Mouse (Mus musculus) limb, embryonic 11.5 days (tissue): Measurements from ENCODE around the gene Nedd8. TPM values are rescaled to one million over a fixed set of nuclear protein-coding genes. Genes with fewer than 3 reads are reported as not detected.

ENCODE experiments used
- ATAC-seq: fragments of 200-750 bp; cut with Nextera tagmentation; 2 replicates; pipeline ENCODE4 v1.8.0; 2017; ENCODE audit warnings: low read depth; ENCODE audit not compliant: insufficient number of reproducible peaks, low FRiP score, low TSS enrichment
- DNase-seq: peaks from one replicate; pipeline ENCODE4 v3.0.0-alpha.2; 2015; ENCODE audit warnings: low spot score
- H3K27ac ChIP-seq: fragments of 300-500 bp; sonication (generic); replicated peaks from 2 replicates; pipeline ENCODE4 v1.5.1; 2014; ENCODE audit warnings: low read depth, mild to moderate bottlenecking, low read length
- H3K27me3 ChIP-seq: fragments of 300-500 bp; sonication (generic); 2 replicates; pipeline ENCODE4 v1.6.1; 2014; ENCODE audit warnings: mild to moderate bottlenecking, low read length, mixed read lengths; ENCODE audit not compliant: control insufficient read depth, insufficient read depth
- H3K36me3 ChIP-seq: fragments of 300-500 bp; sonication (generic); 2 replicates; pipeline ENCODE4 v1.6.1; 2014; ENCODE audit warnings: mild to moderate bottlenecking, low read length, moderate library complexity, mixed read lengths; ENCODE audit not compliant: control insufficient read depth, insufficient read depth
- H3K4me1 ChIP-seq: fragments of 300-500 bp; sonication (generic); 2 replicates; pipeline ENCODE4 v1.6.1; 2014; ENCODE audit warnings: low read length, mixed read lengths; ENCODE audit not compliant: control insufficient read depth, insufficient read depth
- H3K4me2 ChIP-seq: fragments of 300-500 bp; sonication (generic); 2 replicates; pipeline ENCODE4 v1.6.1; 2014; ENCODE audit warnings: low read depth, mild to moderate bottlenecking, moderate library complexity; ENCODE audit not compliant: severe bottlenecking
- H3K4me3 ChIP-seq: fragments of 300-500 bp; sonication (generic); 2 replicates; pipeline ENCODE4 v1.5.1; 2014; ENCODE audit warnings: low read depth, low read length
- H3K9ac ChIP-seq: fragments of 300-500 bp; sonication (generic); 2 replicates; pipeline ENCODE4 v1.6.1; 2014; ENCODE audit warnings: mild to moderate bottlenecking, low read length
- H3K9me3 ChIP-seq: fragments of 300-500 bp; sonication (generic); 2 replicates; pipeline ENCODE4 v1.6.1; 2016; ENCODE audit warnings: low read length; ENCODE audit not compliant: control insufficient read depth
- WGBS: fragments of 180-500 bp; shearing (Covaris S2); extraction: QIAGEN DNeasy Blood & Tissue Kit; methylation state at CpG from one replicate; pipeline ENCODE4 v1.1.7; 2014; 5-methylcytosine and 5-hydroxymethylcytosine counted together
- polyA plus RNA-seq: library from polyadenylated mRNA; unstranded; fragments of >200 nt; fragmentation: Nextera tagmentation; extraction: Ambion mirVana; gene quantifications from 2 replicates; pipeline ENCODE4 v1.2.1, GENCODE M21; 2014

The Nedd8 gene
- 619 and 660 TPM in 2 replicates for polyA plus RNA-seq

GRCm38 (mm10) chr14:55671833-55672740 is at the start of gene Nedd8, which contains the start of gene Gmpr2:
Nedd8 (minus strand) TSS chr14:55672124.
Gmpr2 (plus strand) TSS chr14:55671941.
- peaks cover 6% of the 10 kb centered on the region; the same call in 1 of the 2 replicates for H3K36me3 ChIP-seq
- 1% methylated on average over 38 of the region's 38 CpGs for WGBS
- peak within 1 kb of the TSS; percentile 60; the same call in 1 of the 2 replicates for H3K27ac ChIP-seq
- H3K4me3 ChIP-seq: peak within 1 kb of the TSS; percentile 83
- no peaks in the 10 kb centered on the region for H3K4me1 ChIP-seq
- peak; percentile 89 for DNase-seq
- no peaks in the 10 kb centered on the region for H3K27me3 ChIP-seq
- ATAC-seq: peak; percentile 96
- no peaks in the 10 kb centered on the region for H3K9me3 ChIP-seq
- H3K4me2 ChIP-seq: peak within 1 kb of the TSS; percentile 86
- H3K9ac ChIP-seq: peak within 1 kb of the TSS; percentile 72

- peak overlapping the region; percentile 73 for H3K4me3 ChIP-seq
- no peaks in the 10 kb centered on the region for H3K9me3 ChIP-seq
- WGBS: 78% methylated on average over 6 of the region's 6 CpGs
- H3K27ac ChIP-seq: no peak overlapping the region
- no peak for DNase-seq
- H3K27me3 ChIP-seq: no peaks in the 10 kb centered on the region
- no peaks in the 10 kb centered on the region for H3K36me3 ChIP-seq
- peak overlapping the region; percentile 66; the same call in 1 of the 2 replicates for H3K4me2 ChIP-seq
- H3K9ac ChIP-seq: no peak overlapping the region
- ATAC-seq: no peak
- peaks cover 6% of the 10 kb centered on the region; the same call in 1 of the 2 replicates for H3K4me1 ChIP-seq
These were observed 49.2 kb upstream of the Nedd8 start for GRCm38 (mm10) chr14:55721076-55721475.

GRCm38 (mm10) chr14:55720666-55721065 is 48.7 kb upstream of the Nedd8 start:
- Histone ChIP-seq H3K27ac (no peak overlapping the region), H3K4me2 (no peak overlapping the region), H3K27me3 (no peaks in the 10 kb centered on the region), H3K4me3 (no peak overlapping the region; the same call in 1 of the 2 replicates), H3K36me3 (no peaks in the 10 kb centered on the region), H3K9ac (no peak overlapping the region), H3K4me1 (peaks cover 6% of the 10 kb centered on the region; the same call in 1 of the 2 replicates), H3K9me3 (no peaks in the 10 kb centered on the region)
- ATAC-seq: no peak
- DNase-seq: no peak
- WGBS: 93% methylated on average over 12 of the region's 12 CpGs

- DNase-seq: no peak
- H3K9ac ChIP-seq: no peak overlapping the region
- 83% methylated on average over 6 of the region's 6 CpGs for WGBS
- H3K27ac ChIP-seq: no peak overlapping the region
- H3K4me3 ChIP-seq: no peak overlapping the region
- H3K36me3 ChIP-seq: no peaks in the 10 kb centered on the region
- no peaks in the 10 kb centered on the region for H3K27me3 ChIP-seq
- no peak overlapping the region for H3K4me2 ChIP-seq
- no peak for ATAC-seq
- H3K9me3 ChIP-seq: no peaks in the 10 kb centered on the region
- H3K4me1 ChIP-seq: peaks cover 6% of the 10 kb centered on the region; the same call in 1 of the 2 replicates
These were observed 47.8 kb upstream of the Nedd8 start for GRCm38 (mm10) chr14:55719737-55720136.

GRCm38 (mm10) chr14:55716884-55717283 is 45.0 kb upstream of the Nedd8 start:
- ATAC-seq (no peak), DNase-seq (no peak)
- Histone ChIP-seq H3K4me2 (no peak overlapping the region), H3K36me3 (no peaks in the 10 kb centered on the region), H3K27ac (no peak overlapping the region), H3K9me3 (no peaks in the 10 kb centered on the region), H3K4me3 (no peak overlapping the region), H3K4me1 (peaks cover 6% of the 10 kb centered on the region; the same call in 1 of the 2 replicates), H3K9ac (no peak overlapping the region), H3K27me3 (peaks cover 7% of the 10 kb centered on the region)
- 81% methylated on average over 8 of the region's 8 CpGs for WGBS

- H3K27ac ChIP-seq: no peak overlapping the region
- no peak for DNase-seq
- H3K9ac ChIP-seq: no peak overlapping the region
- H3K36me3 ChIP-seq: no peaks in the 10 kb centered on the region
- ATAC-seq: no peak
- H3K4me3 ChIP-seq: no peak overlapping the region
- H3K4me1 ChIP-seq: peaks cover 4% of the 10 kb centered on the region; the same call in 1 of the 2 replicates
- no peak overlapping the region for H3K4me2 ChIP-seq
- WGBS: 92% methylated on average over 6 of the region's 6 CpGs
- no peaks in the 10 kb centered on the region for H3K9me3 ChIP-seq
- H3K27me3 ChIP-seq: peaks cover 7% of the 10 kb centered on the region
These were observed 44.3 kb upstream of the Nedd8 start for GRCm38 (mm10) chr14:55716271-55716670.

- Histone ChIP-seq H3K4me2 (no peak overlapping the region), H3K4me3 (no peak overlapping the region), H3K4me1 (no peaks in the 10 kb centered on the region), H3K27me3 (peaks cover 7% of the 10 kb centered on the region), H3K36me3 (no peaks in the 10 kb centered on the region), H3K9ac (no peak overlapping the region), H3K27ac (no peak overlapping the region), H3K9me3 (no peaks in the 10 kb centered on the region)
- DNase-seq (no peak), ATAC-seq (no peak)
- WGBS: 37% methylated on average over 6 of the region's 6 CpGs
These were observed 43.0 kb upstream of the Nedd8 start for GRCm38 (mm10) chr14:55714893-55715292.

GRCm38 (mm10) chr14:55713729-55714122 is 41.8 kb upstream of the Nedd8 start, which contains the start of gene Tgm1:
Tgm1 (minus strand) TSS chr14:55713926.
- H3K9me3 ChIP-seq: no peaks in the 10 kb centered on the region
- DNase-seq (no peak), ATAC-seq (no peak)
- 12% methylated on average over 4 of the region's 4 CpGs for WGBS
- H3K36me3 ChIP-seq: no peaks in the 10 kb centered on the region
- no peak within 1 kb of the TSS for H3K27ac ChIP-seq
- H3K9ac ChIP-seq: no peak within 1 kb of the TSS
- no peaks in the 10 kb centered on the region for H3K4me1 ChIP-seq
- H3K4me2 ChIP-seq: peak within 1 kb of the TSS; percentile 18; the same call in 1 of the 2 replicates
- no peak within 1 kb of the TSS for H3K4me3 ChIP-seq
- H3K27me3 ChIP-seq: peaks cover 7% of the 10 kb centered on the region
